Mouse (Mus musculus): ENCODE results near the gene Zfp341.
A peak's percentile ranks its signal among the peaks of the same experiment; 100 is the strongest.

- TF ChIP-seq BHLHE40 (IDR thresholded peaks at IDR 0.05; ENCODE audit: low read depth, low read length), result no peak
- TF ChIP-seq MAX (IDR thresholded peaks at IDR 0.05; ENCODE audit: low read length), result no peak
- TF ChIP-seq IRF4 (IDR thresholded peaks at IDR 0.05; ENCODE audit: low read depth, low read length), result no peak
- TF ChIP-seq ETS1 (conservative IDR thresholded peaks at IDR 0.05; ENCODE audit: low read depth, low read length), result no peak
- TF ChIP-seq CTCF (conservative IDR thresholded peaks at IDR 0.05 in 1 of 2, IDR thresholded peaks at IDR 0.05 in 1 of 2; ENCODE audit: low read depth in 2 of 2, low read length in 2 of 2), result 0 out of 4 replicates have a peak, but pooled peaks of 1 of the 2 experiments have one; percentile 2
- no peak for TF ChIP-seq EP300 (IDR thresholded peaks at IDR 0.05; ENCODE audit: low read length)
These were observed 29.8 kb downstream of the Zfp341 start for GRCm38 (mm10) chr2:154642712-154643385.

Data from CH12.LX (cell line).